Mouse (Mus musculus) limb, embryonic 10.5 days (tissue): ENCODE data around the gene Gtf3a. TPM values are rescaled to one million over a fixed set of nuclear protein-coding genes. Genes with fewer than 3 reads are reported as not detected.
"Not testable (repeated sequence)": the region's sequence is repeated elsewhere in the genome, so short reads cannot be mapped to it uniquely, and the experiment has no call there.

ENCODE experiments used
- DNase-seq: peaks from one replicate; pipeline ENCODE4 v3.0.0-alpha.2; 2017; ENCODE audit warnings: low spot score
- H3K27ac ChIP-seq: fragments of 300-500 bp; sonication (generic); 2 replicates; pipeline ENCODE4 v1.5.1; 2016; ENCODE audit warnings: mild to moderate bottlenecking
- H3K27me3 ChIP-seq: fragments of 300-500 bp; sonication (generic); 2 replicates; pipeline ENCODE4 v1.6.1; 2016; ENCODE audit warnings: low read depth, mild to moderate bottlenecking; ENCODE audit not compliant: poor library complexity, severe bottlenecking
- H3K36me3 ChIP-seq: fragments of 300-500 bp; sonication (generic); 2 replicates; pipeline ENCODE4 v1.6.1; 2016; ENCODE audit warnings: mild to moderate bottlenecking, moderate library complexity
- H3K4me1 ChIP-seq: fragments of 300-500 bp; sonication (generic); 2 replicates; pipeline ENCODE4 v1.6.1; 2016
- H3K4me3 ChIP-seq: fragments of 300-500 bp; sonication (generic); 2 replicates; pipeline ENCODE4 v1.5.1; 2016; ENCODE audit warnings: mild to moderate bottlenecking, moderate library complexity
- H3K9me3 ChIP-seq: fragments of 300-500 bp; sonication (generic); replicated peaks from 2 replicates; pipeline ENCODE4 v1.6.1; 2016; ENCODE audit warnings: mild to moderate bottlenecking
- WGBS: fragments of 180-500 bp; shearing (Covaris S2); methylation state at CpG from one replicate; pipeline ENCODE4 v1.1.7; 2016; 5-methylcytosine and 5-hydroxymethylcytosine counted together
- polyA plus RNA-seq: library from polyadenylated mRNA; unstranded; fragments of >200 nt; fragmentation: Nextera tagmentation; extraction: Ambion mirVana; gene quantifications from 2 replicates; pipeline ENCODE4 v1.2.1, GENCODE M21; 2016

Gtf3a gene
- polyA plus RNA-seq, result 141 and 159 TPM in 2 replicates

- under 1% methylated on average over 61 of the region's 62 CpGs for WGBS
- DNase-seq, result peak; percentile 98
- peak within 1 kb of the TSS; percentile 95 for H3K27ac ChIP-seq
- H3K4me3 ChIP-seq, result peak within 1 kb of the TSS; percentile 80
- H3K4me1 ChIP-seq, result peaks cover 18% of the 10 kb centered on the region
- H3K27me3 ChIP-seq, result no peaks in the 10 kb centered on the region
- no peaks in the 10 kb centered on the region for H3K9me3 ChIP-seq
- peaks cover 37% of the 10 kb centered on the region for H3K36me3 ChIP-seq
Measured at GRCm38 (mm10) chr5:146948508-146949088, at the start of gene Gtf3a. TSS of gene Gtf3a (plus strand) at chr5:146948657.

- no peak for DNase-seq
- H3K4me3 ChIP-seq, result no peak overlapping the region
- H3K27me3 ChIP-seq, result no peaks in the 10 kb centered on the region
- H3K27ac ChIP-seq, result no peak overlapping the region
- H3K36me3 ChIP-seq, result no peaks in the 10 kb centered on the region
- WGBS, result 78% methylated on average over 7 of the region's 7 CpGs
- H3K4me1 ChIP-seq, result no peaks in the 10 kb centered on the region
- H3K9me3 ChIP-seq, result no peaks in the 10 kb centered on the region
Measured at GRCm38 (mm10) chr5:146900331-146900730, 48.1 kb upstream of the Gtf3a start.

GRCm38 (mm10) chr5:146901501-146901900 is 47.0 kb upstream of the Gtf3a start:
- peaks cover 8% of the 10 kb centered on the region for H3K4me1 ChIP-seq
- no peaks in the 10 kb centered on the region for H3K9me3 ChIP-seq
- no peaks in the 10 kb centered on the region for H3K36me3 ChIP-seq
- no peak overlapping the region for H3K27ac ChIP-seq
- 91% methylated on average over 2 of the region's 2 CpGs for WGBS
- no peak overlapping the region for H3K4me3 ChIP-seq
- no peak for DNase-seq
- no peaks in the 10 kb centered on the region for H3K27me3 ChIP-seq

- H3K27me3 ChIP-seq, result no peaks in the 10 kb centered on the region
- DNase-seq, result peak; percentile 76
- H3K36me3 ChIP-seq, result no peaks in the 10 kb centered on the region
- WGBS, result 48% methylated on average over 8 of the region's 8 CpGs
- peaks cover 9% of the 10 kb centered on the region for H3K4me1 ChIP-seq
- no peaks in the 10 kb centered on the region for H3K9me3 ChIP-seq
- no peak overlapping the region for H3K4me3 ChIP-seq
- no peak overlapping the region for H3K27ac ChIP-seq
Measured at GRCm38 (mm10) chr5:146904404-146904803, 44.1 kb upstream of the Gtf3a start.

- Histone ChIP-seq H3K4me1 (peaks cover 9% of the 10 kb centered on the region), H3K27me3 (no peaks in the 10 kb centered on the region), H3K4me3 (peak overlapping the region; percentile 29; the same call in 1 of the 2 replicates), H3K36me3 (no peaks in the 10 kb centered on the region), H3K9me3 (no peaks in the 10 kb centered on the region), H3K27ac (no peak overlapping the region)
- DNase-seq, result peak; percentile 89
- WGBS, result 26% methylated on average over 14 of the region's 14 CpGs
Measured at GRCm38 (mm10) chr5:146905486-146906172, 42.8 kb upstream of the Gtf3a start.

- Histone ChIP-seq H3K4me3 (no peak overlapping the region), H3K9me3 (no peaks in the 10 kb centered on the region), H3K36me3 (no peaks in the 10 kb centered on the region), H3K27me3 (no peaks in the 10 kb centered on the region), H3K27ac (no peak overlapping the region), H3K4me1 (peaks cover 19% of the 10 kb centered on the region)
- DNase-seq, result no peak
- 47% methylated on average over 5 of the region's 5 CpGs for WGBS
Measured at GRCm38 (mm10) chr5:146907533-146907932, 40.9 kb upstream of the Gtf3a start.

- H3K4me3 ChIP-seq, result no peak overlapping the region
- DNase-seq, result no peak
- H3K4me1 ChIP-seq, result peaks cover 23% of the 10 kb centered on the region
- no peak overlapping the region for H3K27ac ChIP-seq
- 63% methylated on average over 11 of the region's 11 CpGs for WGBS
- H3K36me3 ChIP-seq, result no peaks in the 10 kb centered on the region
- peaks cover 1% of the 10 kb centered on the region; the same call in 1 of the 2 replicates for H3K27me3 ChIP-seq
- no peaks in the 10 kb centered on the region for H3K9me3 ChIP-seq
Measured at GRCm38 (mm10) chr5:146908629-146909028, 39.8 kb upstream of the Gtf3a start.

GRCm38 (mm10) chr5:146912206-146912605 is 36.3 kb upstream of the Gtf3a start:
- no peaks in the 10 kb centered on the region for H3K36me3 ChIP-seq

GRCm38 (mm10) chr5:146913355-146913754 is 35.1 kb upstream of the Gtf3a start:
- Histone ChIP-seq H3K4me1 (peaks cover 14% of the 10 kb centered on the region), H3K36me3 (no peaks in the 10 kb centered on the region), H3K27ac (no peak overlapping the region), H3K9me3 (no peaks in the 10 kb centered on the region), H3K27me3 (peaks cover 3% of the 10 kb centered on the region; the same call in 1 of the 2 replicates), H3K4me3 (no peak overlapping the region)
- WGBS, result 80% methylated on average over 7 of the region's 7 CpGs
- peak; percentile 29 for DNase-seq

More at GRCm38 (mm10) chr5:146912206-146912605, 36.3 kb upstream of the Gtf3a start:
- Histone ChIP-seq H3K4me1 (peaks cover 15% of the 10 kb centered on the region), H3K9me3 (no peaks in the 10 kb centered on the region), H3K4me3 (no peak overlapping the region), H3K27me3 (peaks cover 3% of the 10 kb centered on the region; the same call in 1 of the 2 replicates), H3K27ac (peak overlapping the region; percentile 51; the same call in 1 of the 2 replicates)
- WGBS, result 10% methylated on average over 9 of the region's 9 CpGs
- no peak for DNase-seq

GRCm38 (mm10) chr5:146914088-146914766 is 34.2 kb upstream of the Gtf3a start:
- peaks cover 3% of the 10 kb centered on the region; the same call in 1 of the 2 replicates for H3K27me3 ChIP-seq
- WGBS, result 25% methylated on average over 9 of the region's 9 CpGs
- H3K4me1 ChIP-seq, result peaks cover 18% of the 10 kb centered on the region
- no peak overlapping the region for H3K27ac ChIP-seq
- H3K9me3 ChIP-seq, result no peaks in the 10 kb centered on the region
- DNase-seq, result peak; percentile 85
- no peaks in the 10 kb centered on the region for H3K36me3 ChIP-seq
- no peak overlapping the region for H3K4me3 ChIP-seq

- no peaks in the 10 kb centered on the region for H3K36me3 ChIP-seq
- peak; percentile 29 for DNase-seq
- no peak overlapping the region for H3K4me3 ChIP-seq
- H3K9me3 ChIP-seq, result no peaks in the 10 kb centered on the region
- H3K27ac ChIP-seq, result no peak overlapping the region
- H3K27me3 ChIP-seq, result peaks cover 3% of the 10 kb centered on the region; the same call in 1 of the 2 replicates
- WGBS, result 78% methylated on average over 8 of the region's 8 CpGs
- peaks cover 38% of the 10 kb centered on the region for H3K4me1 ChIP-seq
Measured at GRCm38 (mm10) chr5:146916273-146916672, 32.2 kb upstream of the Gtf3a start.

- DNase-seq, result no peak
- Histone ChIP-seq H3K4me1 (peaks cover 37% of the 10 kb centered on the region), H3K36me3 (no peaks in the 10 kb centered on the region), H3K9me3 (no peaks in the 10 kb centered on the region), H3K4me3 (no peak overlapping the region), H3K27ac (no peak overlapping the region), H3K27me3 (peaks cover 3% of the 10 kb centered on the region; the same call in 1 of the 2 replicates)
- WGBS, result 40% methylated on average over 6 of the region's 6 CpGs
Measured at GRCm38 (mm10) chr5:146916806-146917205, 31.7 kb upstream of the Gtf3a start.

- not testable (repeated sequence) for DNase-seq, H3K9me3 ChIP-seq, H3K4me3 ChIP-seq, H3K36me3 ChIP-seq, H3K27ac ChIP-seq, H3K27me3 ChIP-seq
- WGBS, result 84% methylated on average over 6 of the region's 6 CpGs
- H3K4me1 ChIP-seq, result peaks cover 31% of the 10 kb centered on the region
Measured at GRCm38 (mm10) chr5:146917357-146917756, 31.1 kb upstream of the Gtf3a start.
